Mouse (Mus musculus) ES-E14 (cell line): ENCODE data around the gene Rtn4rl1. TPM values are rescaled to one million over a fixed set of nuclear protein-coding genes. Genes with fewer than 3 reads are reported as not detected.

Source experiments
- DNase-seq: peaks from one replicate; pipeline ENCODE4 v3.0.0-alpha.2; 2013; ENCODE audit warnings: low read depth, low spot score
- H3K27ac ChIP-seq: 2 replicates; pipeline ENCODE4 v1.5.1; 2012; ENCODE audit warnings: low read depth, mild to moderate bottlenecking, low read length, moderate library complexity, mixed read lengths; ENCODE audit not compliant: poor library complexity, insufficient read depth, severe bottlenecking
- H3K36me3 ChIP-seq: 2 replicates; pipeline ENCODE4 v1.6.1; 2012; ENCODE audit warnings: mild to moderate bottlenecking, low read length, moderate library complexity, mixed read lengths; ENCODE audit not compliant: control insufficient read depth, poor library complexity, insufficient read depth, severe bottlenecking
- H3K4me1 ChIP-seq, 2 experiments: fragments of 150-350 bp in 1 of 2; sonication (generic) in 1 of 2; 2 replicates each; pipeline ENCODE4 v1.6.1; 2012; ENCODE audit warnings: low read length in 2 of 2, mild to moderate bottlenecking in 1 of 2, mixed read lengths in 1 of 2; ENCODE audit not compliant: control insufficient read depth in 2 of 2, insufficient read depth in 2 of 2, poor library complexity in 1 of 2
- H3K4me3 ChIP-seq, 2 experiments: fragments of 150-350 bp in 1 of 2; sonication (generic) in 1 of 2; 2 replicates each; pipeline ENCODE4 v1.5.1; 2012; ENCODE audit warnings: low read length in 2 of 2, low read depth in 1 of 2, mild to moderate bottlenecking in 1 of 2, mixed read lengths in 1 of 2; ENCODE audit not compliant: insufficient read depth in 1 of 2, poor library complexity in 1 of 2, severe bottlenecking in 1 of 2
- H3K9ac ChIP-seq: 2 replicates; pipeline ENCODE4 v1.6.1; 2012; ENCODE audit warnings: low read depth, mild to moderate bottlenecking, low read length, mixed read lengths; ENCODE audit not compliant: poor library complexity, insufficient read depth, severe bottlenecking
- H3K9me3 ChIP-seq: fragments of 150-350 bp; sonication (generic); 2 replicates; pipeline ENCODE4 v1.6.1; 2012; ENCODE audit warnings: low read depth, mild to moderate bottlenecking, low read length; ENCODE audit not compliant: control insufficient read depth, insufficient read depth
- CHD2 ChIP-seq: IDR thresholded peaks from 2 replicates; pipeline ENCODE4 v1.6.1; 2014; ENCODE audit warnings: mild to moderate bottlenecking, low read depth, low read length, inconsistent platforms
- HCFC1 ChIP-seq: IDR thresholded peaks from 2 replicates; pipeline ENCODE4 v1.6.1; 2012; ENCODE audit warnings: low read length, inconsistent platforms, borderline replicate concordance; ENCODE audit not compliant: insufficient read depth
- MAFK ChIP-seq: IDR thresholded peaks from 2 replicates; pipeline ENCODE4 v1.6.1; 2014; ENCODE audit warnings: mild to moderate bottlenecking, low read depth, low read length, inconsistent platforms; ENCODE audit not compliant: insufficient read depth
- ZC3H11A ChIP-seq: IDR thresholded peaks from 2 replicates; pipeline ENCODE4 v1.6.1; 2012; ENCODE audit warnings: low read depth, mild to moderate bottlenecking, inconsistent platforms, low read length, borderline replicate concordance
- ZNF384 ChIP-seq: IDR thresholded peaks from 2 replicates; pipeline ENCODE4 v1.6.1; 2012; ENCODE audit warnings: low read depth, low read length, inconsistent platforms
- in situ Hi-C, 2 experiments: fragments of 600-800 bp; cut with MboI; formaldehyde crosslinking; loops; one replicate each; pipeline ENCODE4 v1.15.1; 2025; ENCODE audit warnings: low sequenced_read_pairs in 2 of 2, inconsistent platforms in 1 of 2; ENCODE audit not compliant: unreplicated experiment in 2 of 2
- total RNA-seq: library from RNA; depleted of rRNA; stranded (reverse); fragments of 300-350 nt; gene quantifications from 2 replicates; pipeline ENCODE4 v1.2.3, GENCODE M21; 2012

Gene Rtn4rl1
- total RNA-seq, 1 experiment, result 1.0 TPM

- Histone ChIP-seq H3K4me1 (no peaks in the 10 kb centered on the region), H3K4me3 (no peak overlapping the region), H3K27ac (no peak overlapping the region), H3K9ac (no peak overlapping the region), H3K36me3 (no peaks in the 10 kb centered on the region), H3K9me3 (no peaks in the 10 kb centered on the region)
- TF ChIP-seq HCFC1 (no peak), CHD2 (no peak), ZC3H11A (no peak), ZNF384 (no peak), MAFK (no peak)
- in situ Hi-C loops, result no loop called here
- no peak for DNase-seq
Observed at GRCm38 (mm10) chr11:75155985-75156384, 37.6 kb upstream of the Rtn4rl1 start.

- H3K4me1 ChIP-seq, result no peaks in the 10 kb centered on the region
- no peaks in the 10 kb centered on the region for H3K36me3 ChIP-seq
- no peak overlapping the region for H3K27ac ChIP-seq
- DNase-seq, result no peak
- H3K9me3 ChIP-seq, result no peaks in the 10 kb centered on the region
- TF ChIP-seq CHD2, result no peak
- TF ChIP-seq HCFC1, result no peak
- no peak for TF ChIP-seq MAFK
- TF ChIP-seq ZC3H11A, result no peak
- TF ChIP-seq ZNF384, result no peak
- H3K9ac ChIP-seq, result no peak overlapping the region
- H3K4me3 ChIP-seq, result no peak overlapping the region
- in situ Hi-C loops, result no loop called here
Observed at GRCm38 (mm10) chr11:75156416-75156815, 37.2 kb upstream of the Rtn4rl1 start.

DNA sequence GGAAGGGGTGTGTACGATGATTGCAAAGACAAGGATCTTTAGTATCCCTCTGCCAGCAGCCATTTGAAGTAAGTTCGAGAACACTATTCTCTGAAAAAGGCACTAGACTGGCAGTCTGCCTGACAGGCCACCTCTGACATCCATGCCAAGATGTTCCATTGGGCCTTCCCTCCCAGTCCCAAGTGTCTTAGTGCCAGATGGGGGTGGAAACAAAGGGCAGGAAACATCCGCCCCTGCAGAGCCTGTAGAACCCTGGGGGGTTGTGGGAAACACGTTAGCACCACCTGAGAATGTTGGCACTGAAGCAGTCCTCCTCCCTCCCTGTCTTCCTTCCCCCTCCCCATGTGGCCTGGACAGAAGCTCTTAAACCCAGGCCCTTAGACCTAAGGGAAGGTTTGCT, 36.5 kb upstream of the Rtn4rl1 start:
- Histone ChIP-seq H3K9ac (no peak overlapping the region), H3K4me3 (no peak overlapping the region), H3K4me1 (no peaks in the 10 kb centered on the region), H3K27ac (no peak overlapping the region), H3K36me3 (no peaks in the 10 kb centered on the region), H3K9me3 (no peaks in the 10 kb centered on the region)
- DNase-seq, result no peak
- in situ Hi-C loops, result no loop called here
- TF ChIP-seq MAFK (no peak), CHD2 (no peak), HCFC1 (no peak), ZC3H11A (no peak), ZNF384 (no peak)

DNA sequence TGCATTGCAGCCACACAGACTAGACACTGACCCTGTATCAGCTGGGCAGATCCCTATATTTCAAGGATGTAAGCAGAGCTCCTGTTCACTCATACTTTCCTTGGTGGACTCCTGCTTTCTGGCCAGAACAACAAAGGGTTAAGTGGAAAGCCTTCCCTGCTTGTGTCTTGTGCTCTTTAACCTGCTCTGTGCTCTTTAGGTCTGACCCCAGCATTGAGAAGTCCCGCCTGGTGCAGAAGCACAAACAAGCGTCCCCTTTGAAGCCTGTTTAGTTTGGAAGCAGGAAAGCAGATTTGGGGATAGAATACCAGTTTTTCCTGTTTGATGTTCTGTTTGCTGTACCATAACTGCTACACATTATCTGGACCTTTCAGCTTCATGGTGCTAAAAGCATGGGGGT, 35.7 kb upstream of the Rtn4rl1 start:
- Histone ChIP-seq H3K4me1 (no peaks in the 10 kb centered on the region), H3K4me3 (no peak overlapping the region), H3K9ac (no peak overlapping the region), H3K36me3 (no peaks in the 10 kb centered on the region; the same call in 1 of the 2 replicates), H3K27ac (no peak overlapping the region), H3K9me3 (no peaks in the 10 kb centered on the region)
- in situ Hi-C loops, result no loop called here
- DNase-seq, result no peak
- TF ChIP-seq CHD2, result no peak
- no peak for TF ChIP-seq ZNF384
- TF ChIP-seq MAFK, result no peak
- no peak for TF ChIP-seq ZC3H11A
- no peak for TF ChIP-seq HCFC1

DNA sequence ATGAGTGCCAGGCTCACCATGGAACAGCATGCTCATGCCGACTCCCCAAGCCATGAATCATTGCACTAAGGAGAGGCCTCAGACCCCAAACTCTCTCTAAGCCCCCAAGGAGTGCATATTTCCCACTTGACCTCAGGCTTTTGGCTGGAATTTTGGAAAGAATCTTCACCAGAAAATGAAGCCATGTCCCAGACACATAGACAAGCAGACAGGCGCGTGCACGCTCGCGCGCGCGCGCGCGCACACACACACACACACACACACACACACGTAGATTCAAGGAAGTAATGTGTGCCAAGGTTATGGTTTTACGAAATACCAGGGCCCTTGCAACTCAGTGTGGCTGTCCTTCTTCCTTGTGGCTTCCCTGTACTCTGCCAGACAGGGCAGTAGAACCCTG, 35.2 kb upstream of the Rtn4rl1 start:
- Histone ChIP-seq H3K36me3 (no peaks in the 10 kb centered on the region; the same call in 1 of the 2 replicates), H3K4me1 (no peaks in the 10 kb centered on the region), H3K4me3 (no peak overlapping the region), H3K9me3 (no peaks in the 10 kb centered on the region), H3K27ac (no peak overlapping the region), H3K9ac (no peak overlapping the region)
- no peak for DNase-seq
- TF ChIP-seq MAFK, result no peak
- TF ChIP-seq HCFC1, result no peak
- TF ChIP-seq ZNF384, result no peak
- no peak for TF ChIP-seq CHD2
- no peak for TF ChIP-seq ZC3H11A
- in situ Hi-C loops, result no loop called here
